Comparison of ENCODE assay signal across 16 mouse cellular contexts in the genomic region with DNA sequence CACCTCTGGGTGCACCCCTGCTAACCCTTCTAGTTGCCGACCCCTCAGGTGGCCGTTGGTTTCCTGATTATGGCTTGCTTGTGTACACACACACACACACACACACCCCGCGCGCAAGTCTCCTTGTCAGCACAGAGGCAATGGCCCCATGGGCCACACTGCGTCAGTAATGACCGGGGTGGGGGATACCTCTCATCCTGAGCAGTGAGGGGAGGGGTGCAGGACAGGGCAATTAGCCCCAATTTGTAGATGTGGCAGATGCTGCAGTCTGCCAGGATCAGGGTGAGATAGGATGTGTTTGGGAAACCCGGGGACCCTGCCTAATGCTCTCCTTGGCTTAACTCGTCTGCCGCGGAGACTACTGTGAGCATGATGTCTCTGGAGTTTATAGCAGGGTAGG. TPM values are rescaled to one million over a fixed set of nuclear protein-coding genes. Genes with fewer than 3 reads are reported as not detected.
DNase-seq lines count a peak whose midpoint lies in the region; ATAC-seq and TF ChIP-seq lines count a peak whose summit lies in the region.
"Had no signal": no experiment of that assay in that cellular context is flagged by ENCODE, and none has a peak within 500 bp of the region (broad histone marks: within the 10 kb centered on the region; RNA-seq: fewer than 3 reads in every experiment).

No protein-coding gene starts in this region.

- H3K9ac ChIP-seq in hindbrain, embryonic 13.5 days: 0 out of 2 replicates have a peak overlapping the region, but pooled peaks have one; percentile 2
- H3K9ac ChIP-seq in hindbrain, embryonic 11.5 days (ENCODE audit: low read depth, low read length): no peak overlapping the region
- no peak overlapping the region for H3K9ac ChIP-seq in lung, embryonic 14.5 days
- no peak overlapping the region for H3K9ac ChIP-seq in MEL (ENCODE audit: control insufficient read depth, low read depth, low read length, poor library complexity, severe bottlenecking)
- H3K9ac ChIP-seq in liver, embryonic 14.5 days (replicated peaks): no peak overlapping the region
- H3K9ac ChIP-seq: forebrain, embryonic 15.5 days; limb, embryonic 12.5 days had no signal

- DNase-seq in hindbrain, embryonic 11.5 days (ENCODE audit: low spot score): no peak
- DNase-seq in lung, embryonic 14.5 days: no peak
- DNase-seq in lung, adult 18-20 months: no peak
- DNase-seq in MEL (ENCODE audit: low read depth, low spot score): no peak
- no peak for DNase-seq in liver, embryonic 14.5 days (ENCODE audit: low read depth in 3 of 3, low spot score in 3 of 3)
- no peak for DNase-seq in left cerebral cortex, adult 2 months (ENCODE audit: extremely low spot score in 1 of 2, low spot score in 2 of 2)
- DNase-seq: adrenal gland, postnatal 14 days; cerebellum, adult 2 months; gastrocnemius, postnatal 10 days; heart, adult 2 months; kidney, adult 9 months had no signal

- H3K79me2 ChIP-seq in MEL (ENCODE audit: control insufficient read depth, insufficient read depth, low read length, poor library complexity): no peaks in the 10 kb centered on the region

- H3K9me3 ChIP-seq in hindbrain, embryonic 13.5 days: no peaks in the 10 kb centered on the region
- H3K9me3 ChIP-seq in hindbrain, embryonic 11.5 days (ENCODE audit: control insufficient read depth, low read length): no peaks in the 10 kb centered on the region
- no peaks in the 10 kb centered on the region for H3K9me3 ChIP-seq in lung, embryonic 14.5 days (ENCODE audit: low read depth, low read length)
- no peaks in the 10 kb centered on the region for H3K9me3 ChIP-seq in MEL (replicated peaks; ENCODE audit: insufficient read depth, low read length)
- H3K9me3 ChIP-seq in liver, embryonic 14.5 days (ENCODE audit: control insufficient read depth, low read length): no peaks in the 10 kb centered on the region
- H3K9me3 ChIP-seq: forebrain, embryonic 15.5 days; limb, embryonic 12.5 days had no signal

- H3K4me2 ChIP-seq in hindbrain, embryonic 13.5 days: no peak overlapping the region
- no peak overlapping the region for H3K4me2 ChIP-seq in hindbrain, embryonic 11.5 days (replicated peaks; ENCODE audit: low read depth, low read length)
- H3K4me2 ChIP-seq in lung, embryonic 14.5 days: no peak overlapping the region
- no peak overlapping the region for H3K4me2 ChIP-seq in liver, embryonic 14.5 days (ENCODE audit: low read depth)
- H3K4me2 ChIP-seq: forebrain, embryonic 15.5 days; limb, embryonic 12.5 days had no signal

- peaks cover 28% of the 10 kb centered on the region for H3K4me1 ChIP-seq in hindbrain, embryonic 13.5 days (replicated peaks)
- H3K4me1 ChIP-seq in hindbrain, embryonic 11.5 days (replicated peaks; ENCODE audit: control insufficient read depth, insufficient read depth, low read length): no peaks in the 10 kb centered on the region
- H3K4me1 ChIP-seq in lung, embryonic 14.5 days (ENCODE audit: insufficient read depth): no peaks in the 10 kb centered on the region
- H3K4me1 ChIP-seq in MEL (ENCODE audit: control insufficient read depth in 1 of 2, insufficient read depth in 2 of 2, low read length in 2 of 2): peaks cover 3 to 20% of the 10 kb centered on the region in 2 experiments; a peak in 3 of 4 replicates
- peaks cover 23 to 38% of the 10 kb centered on the region in 2 experiments for H3K4me1 ChIP-seq in liver, embryonic 14.5 days (replicated peaks; ENCODE audit: control insufficient read depth in 2 of 2, insufficient read depth in 2 of 2, low read length in 1 of 2)

- no peak for TF ChIP-seq EP300 in MEL (IDR thresholded peaks at IDR 0.05; ENCODE audit: low read depth in 1 of 2, low read length in 2 of 2)
- TF ChIP-seq EP300 in liver, embryonic 14.5 days (IDR thresholded peaks at IDR 0.05; ENCODE audit: low read depth): no peak

- no peak overlapping the region for H3K4me3 ChIP-seq in hindbrain, embryonic 13.5 days
- H3K4me3 ChIP-seq in hindbrain, embryonic 11.5 days (ENCODE audit: low read depth, low read length): no peak overlapping the region
- H3K4me3 ChIP-seq in lung, embryonic 14.5 days (ENCODE audit: low read depth, low read length): no peak overlapping the region
- H3K4me3 ChIP-seq in MEL (ENCODE audit: control insufficient read depth in 1 of 2, insufficient read depth in 1 of 2, low read depth in 2 of 2, low read length in 2 of 2): no peak overlapping the region
- H3K4me3 ChIP-seq in liver, embryonic 14.5 days (ENCODE audit: insufficient read depth in 1 of 2, low read depth in 2 of 2, low read length in 2 of 2): no peak overlapping the region
- H3K4me3 ChIP-seq in left cerebral cortex, adult 2 months: no peak overlapping the region
- H3K4me3 ChIP-seq: forebrain, embryonic 15.5 days; heart, adult 2 months; limb, embryonic 12.5 days had no signal

- no peak for TF ChIP-seq RAD21 in MEL (IDR thresholded peaks at IDR 0.05; ENCODE audit: low read depth, low read length)

- intact Hi-C loops in left cerebral cortex, adult 2 months (cut with DNase I): no loop called here

- H3K36me3 ChIP-seq in hindbrain, embryonic 13.5 days: peaks cover 52% of the 10 kb centered on the region
- H3K36me3 ChIP-seq in hindbrain, embryonic 11.5 days (ENCODE audit: control insufficient read depth, insufficient read depth, low read length): 0 out of 2 replicates have a peak, but pooled peaks cover 9% of the 10 kb centered on the region
- H3K36me3 ChIP-seq in lung, embryonic 14.5 days (ENCODE audit: insufficient read depth): peaks cover 50% of the 10 kb centered on the region
- H3K36me3 ChIP-seq in MEL (ENCODE audit: control insufficient read depth in 1 of 2, insufficient read depth in 2 of 2, low read length in 2 of 2): peaks cover 4 to 7% of the 10 kb centered on the region in 2 experiments; a peak in 3 of 4 replicates
- H3K36me3 ChIP-seq in liver, embryonic 14.5 days (replicated peaks; ENCODE audit: control insufficient read depth, insufficient read depth, low read depth): peaks cover 72% of the 10 kb centered on the region

- ATAC-seq in hindbrain, embryonic 13.5 days (ENCODE audit: low FRiP score): no peak
- ATAC-seq in hindbrain, embryonic 11.5 days (ENCODE audit: low FRiP score): no peak
- ATAC-seq in lung, embryonic 14.5 days (ENCODE audit: insufficient read depth): peak; percentile 21; the same call in 1 of the 2 replicates
- ATAC-seq in liver, embryonic 14.5 days (ENCODE audit: insufficient read depth): no peak
- ATAC-seq: CD4-positive, CD25-positive, alpha-beta regulatory T cell, adult 4 months; forebrain, embryonic 15.5 days had no signal

- no peak for TF ChIP-seq CTCF in lung, embryonic 14.5 days (IDR thresholded peaks at IDR 0.05; ENCODE audit: low read depth)
- no peak for TF ChIP-seq CTCF in MEL (IDR thresholded peaks at IDR 0.05 in 2 of 3, conservative IDR thresholded peaks at IDR 0.05 in 1 of 3; ENCODE audit: control insufficient read depth in 1 of 3, insufficient read depth in 1 of 3, low read depth in 2 of 3, low read length in 3 of 3, poor library complexity in 1 of 3, severe bottlenecking in 1 of 3)
- no peak for TF ChIP-seq CTCF in liver, embryonic 14.5 days (IDR thresholded peaks at IDR 0.05; ENCODE audit: low read depth)
- no peak for TF ChIP-seq CTCF in left cerebral cortex, adult 2 months (IDR thresholded peaks at IDR 0.05)

- H3K27ac ChIP-seq in hindbrain, embryonic 13.5 days: no peak overlapping the region
- H3K27ac ChIP-seq in hindbrain, embryonic 11.5 days (ENCODE audit: low read depth, low read length): no peak overlapping the region
- no peak overlapping the region for H3K27ac ChIP-seq in lung, embryonic 14.5 days (ENCODE audit: low read depth)
- no peak overlapping the region for H3K27ac ChIP-seq in MEL (ENCODE audit: control insufficient read depth, low read depth, low read length)
- peak overlapping the region; percentile 46 for H3K27ac ChIP-seq in liver, embryonic 14.5 days
- H3K27ac ChIP-seq in left cerebral cortex, adult 2 months: no peak overlapping the region
- H3K27ac ChIP-seq: forebrain, embryonic 15.5 days; heart, adult 2 months; limb, embryonic 12.5 days had no signal

- peaks cover 23% of the 10 kb centered on the region for H3K27me3 ChIP-seq in hindbrain, embryonic 13.5 days
- peaks cover 11% of the 10 kb centered on the region; the same call in 1 of the 2 replicates for H3K27me3 ChIP-seq in hindbrain, embryonic 11.5 days (ENCODE audit: control insufficient read depth, insufficient read depth, low read length)
- peaks cover 8% of the 10 kb centered on the region for H3K27me3 ChIP-seq in lung, embryonic 14.5 days (ENCODE audit: insufficient read depth, low read length)
- no peaks in the 10 kb centered on the region for H3K27me3 ChIP-seq in MEL (ENCODE audit: control insufficient read depth in 1 of 2, insufficient read depth in 2 of 2, low read length in 2 of 2)
- H3K27me3 ChIP-seq in liver, embryonic 14.5 days (ENCODE audit: control insufficient read depth, insufficient read depth, low read length): no peaks in the 10 kb centered on the region; the same call in 1 of the 2 replicates

- peak in 1 of 2 experiments; percentile 33; a peak in 1 of 4 replicates for TF ChIP-seq POLR2A in MEL (IDR thresholded peaks at IDR 0.05; ENCODE audit: control insufficient read depth in 1 of 2, insufficient read depth in 1 of 2, low read depth in 1 of 2, low read length in 2 of 2, poor library complexity in 1 of 2)

- WGBS in hindbrain, embryonic 13.5 days: 63% methylated on average over 11 of the region's 11 CpGs
- 63% methylated on average over 11 of the region's 11 CpGs for WGBS in hindbrain, embryonic 11.5 days
- WGBS in lung, embryonic 14.5 days: 59% methylated on average over 11 of the region's 11 CpGs
- WGBS in liver, embryonic 14.5 days (ENCODE audit: insufficient replicate concordance): 56% methylated on average over 11 of the region's 11 CpGs

RNA-seq across cellular contexts. Expression of a gene that starts 5.9 kb away (rescaled TPM):
- 2.8 and 3.1 TPM in 2 replicates for polyA plus RNA-seq in hindbrain, embryonic 13.5 days (2015; fragmentation: Nextera tagmentation; extraction: Ambion mirVana)
- 1.8 and 3.1 TPM in 2 replicates for polyA plus RNA-seq in hindbrain, embryonic 11.5 days (2014; fragmentation: Nextera tagmentation; extraction: Ambion mirVana)
- polyA plus RNA-seq in lung, embryonic 14.5 days (2014; fragmentation: Nextera tagmentation; extraction: Ambion mirVana): 0.11 and 0.15 TPM in 2 replicates
- 1.7 and 2.0 TPM in 2 replicates for total RNA-seq in MEL (2012; rRNA removed)
- 1 to 10 TPM in 1 of 2 experiments, not detected in 1; 4.1 TPM for polyA plus RNA-seq in MEL (2012; ENCODE audit: insufficient read depth in 1 of 2, insufficient read length in 2 of 2, low read depth in 1 of 2, low replicate concordance in 2 of 2, missing spikeins in 1 of 2)
- 56.1 and 56.9 TPM in 2 replicates for polyA plus RNA-seq in liver, embryonic 14.5 days (2012; rRNA removed)
- 21.5 and 24.8 TPM in 2 replicates for polyA plus RNA-seq in liver, embryonic 14.5 days (2014; fragmentation: Nextera tagmentation; extraction: Ambion mirVana)
- total RNA-seq in left cerebral cortex, adult 2 months (2021): 1 to 10 TPM; 5.3 to 6.3 TPM
- total RNA-seq: heart, adult 2 months; heart, postnatal 25 days had no signal

RNA-seq across cellular contexts. Expression of a gene that starts 13.8 kb away (rescaled TPM):
- 49.0 and 53.7 TPM in 2 replicates for polyA plus RNA-seq in hindbrain, embryonic 13.5 days (2015; fragmentation: Nextera tagmentation; extraction: Ambion mirVana)
- 78.0 and 78.6 TPM in 2 replicates for polyA plus RNA-seq in hindbrain, embryonic 11.5 days (2014; fragmentation: Nextera tagmentation; extraction: Ambion mirVana)
- polyA plus RNA-seq in lung, embryonic 14.5 days (2014; fragmentation: Nextera tagmentation; extraction: Ambion mirVana): 82.4 and 90.1 TPM in 2 replicates
- 164 and 172 TPM in 2 replicates for total RNA-seq in MEL (2012; rRNA removed)
- polyA plus RNA-seq in MEL (2012; ENCODE audit: insufficient read depth in 1 of 2, insufficient read length in 2 of 2, low read depth in 1 of 2, low replicate concordance in 2 of 2, missing spikeins in 1 of 2): 100 to 1,000 TPM; 122 to 234 TPM
- 62.7 and 68.0 TPM in 2 replicates for polyA plus RNA-seq in liver, embryonic 14.5 days (2012; rRNA removed)
- 40.2 and 50.7 TPM in 2 replicates for polyA plus RNA-seq in liver, embryonic 14.5 days (2014; fragmentation: Nextera tagmentation; extraction: Ambion mirVana)
- total RNA-seq in left cerebral cortex, adult 2 months (2021): 10 to 100 TPM; 73.5 to 76.6 TPM

RNA-seq across cellular contexts. Expression of a gene that starts 14.9 kb away (rescaled TPM):
- 26.4 and 26.6 TPM in 2 replicates for polyA plus RNA-seq in hindbrain, embryonic 13.5 days (2015; fragmentation: Nextera tagmentation; extraction: Ambion mirVana)
- 17.0 and 17.8 TPM in 2 replicates for polyA plus RNA-seq in hindbrain, embryonic 11.5 days (2014; fragmentation: Nextera tagmentation; extraction: Ambion mirVana)
- 21.0 and 21.4 TPM in 2 replicates for polyA plus RNA-seq in lung, embryonic 14.5 days (2014; fragmentation: Nextera tagmentation; extraction: Ambion mirVana)
- 9.4 and 11.8 TPM in 2 replicates for total RNA-seq in MEL (2012; rRNA removed)
- 10 to 100 TPM in 1 of 2 experiments, not detected in 1; 20.0 TPM for polyA plus RNA-seq in MEL (2012; ENCODE audit: insufficient read depth in 1 of 2, insufficient read length in 2 of 2, low read depth in 1 of 2, low replicate concordance in 2 of 2, missing spikeins in 1 of 2)
- 9.9 and 10.8 TPM in 2 replicates for polyA plus RNA-seq in liver, embryonic 14.5 days (2012; rRNA removed)
- 2.7 and 5.2 TPM in 2 replicates for polyA plus RNA-seq in liver, embryonic 14.5 days (2014; fragmentation: Nextera tagmentation; extraction: Ambion mirVana)
- 10 to 100 TPM; 39.6 to 39.8 TPM for total RNA-seq in left cerebral cortex, adult 2 months (2021)

RNA-seq across cellular contexts. Expression of a gene that starts 33.9 kb away (rescaled TPM):
- 2.5 and 2.7 TPM in 2 replicates for polyA plus RNA-seq in hindbrain, embryonic 13.5 days (2015; fragmentation: Nextera tagmentation; extraction: Ambion mirVana)
- 1.1 and 1.4 TPM in 2 replicates for polyA plus RNA-seq in hindbrain, embryonic 11.5 days (2014; fragmentation: Nextera tagmentation; extraction: Ambion mirVana)
- polyA plus RNA-seq in lung, embryonic 14.5 days (2014; fragmentation: Nextera tagmentation; extraction: Ambion mirVana): 0.32 and 0.51 TPM in 2 replicates
- 0.10 and 0.19 TPM in 2 replicates for total RNA-seq in MEL (2012; rRNA removed)
- 1 to 10 TPM in 1 of 2 experiments, not detected in 1; 1.8 TPM for polyA plus RNA-seq in MEL (2012; ENCODE audit: insufficient read depth in 1 of 2, insufficient read length in 2 of 2, low read depth in 1 of 2, low replicate concordance in 2 of 2, missing spikeins in 1 of 2)
- 0.03 TPM in 2 replicates for polyA plus RNA-seq in liver, embryonic 14.5 days (2012; rRNA removed)
- polyA plus RNA-seq in liver, embryonic 14.5 days (2014; fragmentation: Nextera tagmentation; extraction: Ambion mirVana): 0.05 TPM in 1 of 2 replicates, not detected in the other
- total RNA-seq in left cerebral cortex, adult 2 months (2021): under 1 TPM; 0.25 to 0.30 TPM

RNA-seq across cellular contexts. Expression of a gene that starts 46.5 kb away (rescaled TPM):
- 4.9 and 6.8 TPM in 2 replicates for polyA plus RNA-seq in hindbrain, embryonic 13.5 days (2015; fragmentation: Nextera tagmentation; extraction: Ambion mirVana)
- 2.0 and 3.1 TPM in 2 replicates for polyA plus RNA-seq in hindbrain, embryonic 11.5 days (2014; fragmentation: Nextera tagmentation; extraction: Ambion mirVana)
- polyA plus RNA-seq in lung, embryonic 14.5 days (2014; fragmentation: Nextera tagmentation; extraction: Ambion mirVana): 0.72 and 0.81 TPM in 2 replicates
- total RNA-seq in MEL (2012; rRNA removed): 1.9 and 3.2 TPM in 2 replicates
- polyA plus RNA-seq in MEL (2012; ENCODE audit: insufficient read depth in 1 of 2, insufficient read length in 2 of 2, low read depth in 1 of 2, low replicate concordance in 2 of 2, missing spikeins in 1 of 2): 1 to 10 TPM in 1 of 2 experiments, not detected in 1; 3.8 TPM
- polyA plus RNA-seq in liver, embryonic 14.5 days (2012; rRNA removed): 0.49 and 0.66 TPM in 2 replicates
- 0.23 TPM in 1 of 2 replicates, not detected in the other for polyA plus RNA-seq in liver, embryonic 14.5 days (2014; fragmentation: Nextera tagmentation; extraction: Ambion mirVana)
- total RNA-seq in left cerebral cortex, adult 2 months (2021): 1 to 10 TPM; 6.4 to 6.6 TPM
